Mouse (Mus musculus): ENCODE results near the gene Epb41. TPM values are rescaled to one million over a fixed set of nuclear protein-coding genes. Genes with fewer than 3 reads are reported as not detected.

Epb41 gene
- polyA plus RNA-seq, 1 experiment from 2014 or later = 133 TPM

DNA sequence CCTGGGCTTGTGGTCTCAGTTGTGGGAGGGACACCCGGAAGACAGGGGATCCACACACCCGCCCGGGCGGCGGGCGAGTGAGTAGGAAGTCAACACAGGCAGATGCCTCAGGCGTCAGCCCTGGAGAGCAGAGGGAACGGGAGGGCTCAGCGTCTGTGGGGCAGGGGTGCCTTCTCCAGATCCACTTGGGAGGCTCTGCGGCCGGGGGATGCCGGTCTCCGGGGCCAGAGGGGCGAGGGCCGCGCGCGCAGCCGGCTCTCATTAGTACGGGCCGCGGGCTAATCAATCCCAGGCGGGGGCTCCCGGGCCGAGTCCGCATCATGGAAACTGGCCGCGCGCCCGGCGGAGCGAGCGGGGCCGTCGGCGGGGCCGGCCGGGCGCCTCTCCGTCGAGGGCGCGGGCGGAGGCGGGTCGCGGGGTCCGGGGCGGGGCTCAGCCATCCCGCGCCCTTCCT is 155.0 kb downstream of the Epb41 start:
- Histone ChIP-seq H3K27me3 (replicated peaks; ENCODE audit: low read depth, poor library complexity, severe bottlenecking) (peaks cover 100% of the 10 kb centered on the region), H3K27ac (replicated peaks) (peak overlapping the region; percentile 96), H3K36me3 (replicated peaks) (peaks cover 30% of the 10 kb centered on the region), H3K4me3 (peak overlapping the region; percentile 80), H3K4me1 (peaks cover 93% of the 10 kb centered on the region), H3K9me3 (no peaks in the 10 kb centered on the region)
- WGBS = 1% methylated on average over 51 of the region's 51 CpGs
- peak; percentile 89 for DNase-seq (ENCODE audit: low spot score)

- Histone ChIP-seq H3K9me3 (no peaks in the 10 kb centered on the region), H3K27ac (replicated peaks) (peak overlapping the region; percentile 96), H3K4me3 (peak overlapping the region; percentile 80), H3K27me3 (replicated peaks; ENCODE audit: low read depth, poor library complexity, severe bottlenecking) (peaks cover 99% of the 10 kb centered on the region), H3K36me3 (replicated peaks) (peaks cover 25% of the 10 kb centered on the region), H3K4me1 (peaks cover 92% of the 10 kb centered on the region)
- 4% methylated on average over 15 of the region's 15 CpGs for WGBS
- DNase-seq (ENCODE audit: low spot score) = peak; percentile 52
These were observed 155.5 kb downstream of the Epb41 start for GRCm38 (mm10) chr4:131919506-131920140.

- 4% methylated on average over 15 of the region's 15 CpGs for WGBS
- peak overlapping the region; percentile 96 for H3K27ac ChIP-seq (replicated peaks)
- peak overlapping the region; percentile 80 for H3K4me3 ChIP-seq
- peaks cover 91% of the 10 kb centered on the region for H3K4me1 ChIP-seq
- peak; percentile 90 for DNase-seq (ENCODE audit: low spot score)
- H3K9me3 ChIP-seq = no peaks in the 10 kb centered on the region
- H3K36me3 ChIP-seq (replicated peaks) = peaks cover 17% of the 10 kb centered on the region
- peaks cover 99% of the 10 kb centered on the region for H3K27me3 ChIP-seq (replicated peaks; ENCODE audit: low read depth, poor library complexity, severe bottlenecking)
These were observed 156.2 kb downstream of the Epb41 start for GRCm38 (mm10) chr4:131918711-131919500.

DNA sequence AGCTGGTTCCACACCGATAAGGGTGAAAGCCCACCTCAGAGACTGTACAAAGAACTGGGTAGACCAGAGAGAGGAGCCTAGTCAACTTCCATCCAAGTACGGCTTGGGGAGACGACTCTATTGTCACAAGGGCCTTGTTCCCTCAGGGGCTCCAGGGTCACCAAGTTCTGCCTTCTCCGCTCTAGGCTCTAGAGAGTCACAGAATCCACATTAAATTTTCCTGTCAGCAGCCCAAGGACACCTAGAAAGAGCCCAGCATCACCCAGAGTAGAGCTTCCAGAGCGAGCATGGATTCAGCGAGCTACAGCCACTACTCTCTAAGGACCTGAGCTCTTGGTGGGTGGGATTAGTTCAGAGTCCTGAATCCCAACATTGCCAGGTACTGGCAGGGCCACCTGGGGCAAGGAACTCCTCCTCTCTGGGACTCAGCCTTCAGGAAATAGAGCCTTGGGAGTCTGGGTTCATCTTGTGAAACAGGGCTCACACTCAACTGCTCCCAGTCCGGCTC is 157.0 kb downstream of the Epb41 start:
- Histone ChIP-seq H3K4me1 (peaks cover 93% of the 10 kb centered on the region), H3K27ac (replicated peaks) (peak overlapping the region; percentile 96), H3K27me3 (replicated peaks; ENCODE audit: low read depth, poor library complexity, severe bottlenecking) (peaks cover 99% of the 10 kb centered on the region), H3K4me3 (peak overlapping the region; percentile 80), H3K36me3 (replicated peaks) (peaks cover 10% of the 10 kb centered on the region), H3K9me3 (no peaks in the 10 kb centered on the region)
- no peak for DNase-seq (ENCODE audit: low spot score)
- WGBS = 47% methylated on average over 7 of the region's 7 CpGs

DNA sequence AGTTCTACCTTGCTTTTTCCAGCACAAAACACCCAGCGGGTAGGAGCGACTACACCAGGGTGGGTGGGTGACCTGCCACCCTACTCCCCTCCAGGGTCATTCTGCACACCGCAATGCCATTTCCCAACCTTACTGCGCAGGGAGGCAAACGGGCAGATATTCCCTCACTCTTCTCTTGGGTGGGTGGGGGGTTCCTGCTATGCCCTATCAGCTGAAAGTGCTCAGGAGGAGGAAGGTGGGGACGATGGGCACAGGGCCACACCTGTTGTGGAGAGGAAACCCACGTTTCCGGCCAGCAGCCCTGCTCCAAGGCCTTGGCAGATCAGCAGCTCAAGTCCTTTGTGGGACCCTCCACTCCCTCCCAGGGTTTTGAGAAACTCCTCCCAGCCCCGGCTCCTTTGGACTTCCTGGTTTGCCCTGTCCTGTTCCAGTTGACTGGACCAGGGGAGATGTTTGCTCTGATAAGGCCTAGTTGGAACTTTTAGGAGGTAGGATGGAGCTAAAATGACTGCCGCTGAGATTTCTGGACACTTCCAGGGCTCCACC is 158.0 kb downstream of the Epb41 start:
- Histone ChIP-seq H3K9me3 (no peaks in the 10 kb centered on the region), H3K27ac (replicated peaks) (no peak overlapping the region; the same call in 1 of the 2 replicates), H3K36me3 (replicated peaks) (no peaks in the 10 kb centered on the region), H3K27me3 (replicated peaks; ENCODE audit: low read depth, poor library complexity, severe bottlenecking) (peaks cover 99% of the 10 kb centered on the region), H3K4me1 (peaks cover 83% of the 10 kb centered on the region), H3K4me3 (no peak overlapping the region)
- no peak for DNase-seq (ENCODE audit: low spot score)
- 78% methylated on average over 10 of the region's 10 CpGs for WGBS

DNA sequence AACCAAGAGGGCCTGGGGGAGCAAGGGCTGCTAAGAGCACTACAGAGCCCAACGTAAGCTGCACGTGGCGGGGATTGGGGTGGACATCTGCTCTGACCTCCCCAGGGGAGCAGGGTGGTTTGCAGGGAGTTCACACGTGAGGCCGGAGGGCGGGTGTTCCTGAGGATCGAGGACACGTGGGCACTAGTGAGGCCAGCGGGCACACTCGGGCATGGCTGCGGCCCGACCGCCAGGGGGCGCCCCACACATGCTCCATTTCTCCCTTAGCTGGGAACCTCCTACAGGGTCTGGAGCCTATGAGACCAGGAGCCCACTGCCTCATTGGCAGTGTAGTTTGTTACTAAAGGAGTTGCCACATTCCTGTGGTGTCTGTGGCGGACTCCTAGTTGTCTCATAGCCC is 158.7 kb downstream of the Epb41 start:
- peak; percentile 91 for DNase-seq (ENCODE audit: low spot score)
- Histone ChIP-seq H3K36me3 (replicated peaks) (no peaks in the 10 kb centered on the region), H3K4me3 (peak overlapping the region; percentile 50), H3K27ac (replicated peaks) (peak overlapping the region; percentile 0; the same call in 1 of the 2 replicates), H3K9me3 (no peaks in the 10 kb centered on the region), H3K27me3 (replicated peaks; ENCODE audit: low read depth, poor library complexity, severe bottlenecking) (peaks cover 99% of the 10 kb centered on the region), H3K4me1 (peaks cover 79% of the 10 kb centered on the region)
- WGBS = 8% methylated on average over 15 of the region's 15 CpGs

GRCm38 (mm10) chr4:131915821-131916328 is 159.2 kb downstream of the Epb41 start:
- Histone ChIP-seq H3K4me1 (peaks cover 79% of the 10 kb centered on the region), H3K36me3 (replicated peaks) (no peaks in the 10 kb centered on the region), H3K9me3 (no peaks in the 10 kb centered on the region), H3K27ac (replicated peaks) (peak overlapping the region; percentile 0; the same call in 1 of the 2 replicates), H3K27me3 (replicated peaks; ENCODE audit: low read depth, poor library complexity, severe bottlenecking) (peaks cover 98% of the 10 kb centered on the region), H3K4me3 (peak overlapping the region; percentile 50)
- DNase-seq (ENCODE audit: low spot score) = peak; percentile 31
- WGBS = 23% methylated on average over 13 of the region's 13 CpGs

DNA sequence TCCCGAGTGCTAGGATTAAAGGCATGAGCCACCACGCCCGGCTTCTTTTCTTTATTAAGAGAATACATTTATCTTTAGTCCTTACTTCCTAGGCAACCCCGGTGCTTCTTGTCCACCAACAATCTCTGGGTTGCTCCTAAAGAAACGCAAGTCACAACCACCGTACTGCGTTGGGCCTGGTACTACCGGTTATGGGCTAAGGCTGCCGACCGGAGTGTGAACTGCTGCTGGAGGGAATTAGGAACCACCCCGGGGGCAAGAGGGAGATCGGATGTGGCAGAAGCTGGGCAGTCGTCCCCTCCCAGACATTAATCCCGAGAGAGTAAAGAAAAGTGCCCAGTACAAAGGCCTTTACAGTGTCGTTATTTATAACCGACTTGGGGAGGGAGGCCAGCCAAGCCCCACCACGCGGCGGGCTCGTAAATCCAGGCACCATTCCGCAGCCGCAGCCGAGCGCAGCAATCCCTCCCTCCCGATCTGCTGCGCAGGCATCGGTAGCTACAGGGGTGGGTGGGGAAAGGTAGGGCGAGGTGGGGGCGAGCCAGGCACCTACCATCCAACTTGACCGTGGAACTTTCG is 160.1 kb downstream of the Epb41 start:
- Histone ChIP-seq H3K4me3 (peak overlapping the region; percentile 50), H3K27me3 (replicated peaks; ENCODE audit: low read depth, poor library complexity, severe bottlenecking) (peaks cover 89% of the 10 kb centered on the region), H3K27ac (replicated peaks) (no peak overlapping the region; the same call in 1 of the 2 replicates), H3K36me3 (replicated peaks) (no peaks in the 10 kb centered on the region), H3K9me3 (no peaks in the 10 kb centered on the region), H3K4me1 (peaks cover 79% of the 10 kb centered on the region)
- WGBS = 2% methylated on average over 31 of the region's 31 CpGs
- peak; percentile 63 for DNase-seq (ENCODE audit: low spot score)

- Histone ChIP-seq H3K9me3 (no peaks in the 10 kb centered on the region), H3K4me3 (peak overlapping the region; percentile 28; the same call in 1 of the 2 replicates), H3K27ac (replicated peaks) (no peak overlapping the region), H3K4me1 (peaks cover 78% of the 10 kb centered on the region), H3K36me3 (replicated peaks) (no peaks in the 10 kb centered on the region), H3K27me3 (replicated peaks; ENCODE audit: low read depth, poor library complexity, severe bottlenecking) (peaks cover 81% of the 10 kb centered on the region)
- peak; percentile 30 for DNase-seq (ENCODE audit: low spot score)
- WGBS = 5% methylated on average over 9 of the region's 9 CpGs
These were observed 161.0 kb downstream of the Epb41 start for GRCm38 (mm10) chr4:131914046-131914643.

DNA sequence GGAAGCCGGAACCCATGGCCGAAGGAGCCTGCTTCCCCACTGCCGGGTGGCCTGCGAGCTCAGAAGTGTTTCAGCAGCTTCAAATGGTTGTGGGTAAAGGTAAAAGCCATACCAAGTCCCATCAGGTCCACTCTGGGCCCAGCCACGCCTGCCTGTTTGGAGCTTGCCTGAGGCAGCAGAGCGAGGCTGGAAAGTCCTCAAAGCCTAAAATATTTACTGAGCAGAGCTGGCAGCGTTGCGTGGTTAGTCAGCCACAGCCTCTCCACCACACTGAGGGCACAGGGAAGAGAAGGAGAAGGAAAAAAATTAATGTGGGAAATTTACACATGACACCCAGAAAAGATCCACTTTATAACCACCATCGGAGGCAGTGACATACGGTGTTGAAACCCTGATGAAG is 161.6 kb downstream of the Epb41 start:
- peaks cover 75% of the 10 kb centered on the region for H3K27me3 ChIP-seq (replicated peaks; ENCODE audit: low read depth, poor library complexity, severe bottlenecking)
- no peak overlapping the region for H3K4me3 ChIP-seq
- H3K9me3 ChIP-seq = no peaks in the 10 kb centered on the region
- WGBS = 52% methylated on average over 10 of the region's 10 CpGs
- no peak overlapping the region for H3K27ac ChIP-seq (replicated peaks)
- H3K36me3 ChIP-seq (replicated peaks) = no peaks in the 10 kb centered on the region
- peaks cover 71% of the 10 kb centered on the region for H3K4me1 ChIP-seq
- no peak for DNase-seq (ENCODE audit: low spot score)

- Histone ChIP-seq H3K36me3 (replicated peaks) (0 out of 2 replicates have a peak, but pooled peaks cover 5% of the 10 kb centered on the region), H3K4me1 (peaks cover 54% of the 10 kb centered on the region), H3K27ac (replicated peaks) (no peak overlapping the region), H3K4me3 (no peak overlapping the region), H3K9me3 (0 out of 2 replicates have a peak, but pooled peaks cover 3% of the 10 kb centered on the region), H3K27me3 (replicated peaks; ENCODE audit: low read depth, poor library complexity, severe bottlenecking) (peaks cover 55% of the 10 kb centered on the region)
- 38% methylated on average over 5 of the region's 5 CpGs for WGBS
- DNase-seq (ENCODE audit: low spot score) = no peak
These were observed 163.6 kb downstream of the Epb41 start for GRCm38 (mm10) chr4:131911521-131911920.

Data from embryonic facial prominence, embryonic 10.5 days (tissue).